Mouse (Mus musculus) hindbrain, embryonic 16.5 days (tissue): ENCODE measurements around the gene Lrrn3. TPM values are rescaled to one million over a fixed set of nuclear protein-coding genes. Genes with fewer than 3 reads are reported as not detected.
A peak's percentile ranks its signal among the peaks of the same experiment; 100 is the strongest.

Experiments used
- ATAC-seq: fragments of 200-750 bp; cut with Nextera tagmentation; 2 replicates; pipeline ENCODE4 v1.8.0; 2017; ENCODE audit warnings: moderate TSS enrichment, moderate library complexity
- H3K27ac ChIP-seq: fragments of 300-500 bp; sonication (generic); 2 replicates; pipeline ENCODE4 v1.5.1; 2014; ENCODE audit warnings: low read depth, mild to moderate bottlenecking, control low read depth, low read length, moderate library complexity
- H3K27me3 ChIP-seq: fragments of 300-500 bp; sonication (generic); replicated peaks from 2 replicates; pipeline ENCODE4 v1.6.1; 2014; ENCODE audit warnings: low read length; ENCODE audit not compliant: control insufficient read depth, insufficient read depth
- H3K36me3 ChIP-seq: fragments of 300-500 bp; sonication (generic); 2 replicates; pipeline ENCODE4 v1.6.1; 2014; ENCODE audit warnings: mild to moderate bottlenecking, low read length, moderate library complexity, mixed read lengths; ENCODE audit not compliant: control insufficient read depth, insufficient read depth
- H3K4me1 ChIP-seq: fragments of 300-500 bp; sonication (generic); 2 replicates; pipeline ENCODE4 v1.6.1; 2014; ENCODE audit warnings: low read depth, low read length; ENCODE audit not compliant: control insufficient read depth, insufficient read depth
- H3K4me2 ChIP-seq: fragments of 300-500 bp; sonication (generic); 2 replicates; pipeline ENCODE4 v1.6.1; 2014; ENCODE audit warnings: mild to moderate bottlenecking, low read length, control low read depth, moderate library complexity
- H3K4me3 ChIP-seq: fragments of 300-500 bp; sonication (generic); 2 replicates; pipeline ENCODE4 v1.5.1; 2014; ENCODE audit warnings: mild to moderate bottlenecking, low read length, control low read depth, moderate library complexity
- H3K9ac ChIP-seq: fragments of 300-500 bp; sonication (generic); 2 replicates; pipeline ENCODE4 v1.6.1; 2014; ENCODE audit warnings: low read depth, mild to moderate bottlenecking, control low read depth, low read length, moderate library complexity
- H3K9me3 ChIP-seq: fragments of 300-500 bp; sonication (generic); 2 replicates; pipeline ENCODE4 v1.6.1; 2014; ENCODE audit warnings: mild to moderate bottlenecking, low read length, moderate library complexity; ENCODE audit not compliant: control insufficient read depth
- WGBS: fragments of 180-500 bp; shearing (Covaris S2); extraction: QIAGEN DNeasy Blood & Tissue Kit; methylation state at CpG from one replicate; pipeline ENCODE4 v1.1.7; 2014; 5-methylcytosine and 5-hydroxymethylcytosine counted together
- polyA plus RNA-seq: library from polyadenylated mRNA; unstranded; fragments of >200 nt; fragmentation: Nextera tagmentation; extraction: Ambion mirVana; gene quantifications from 2 replicates; pipeline ENCODE4 v1.2.1, GENCODE M21; 2015

Gene Lrrn3
- polyA plus RNA-seq, 1 experiment from 2014 or later: 101 TPM

DNA sequence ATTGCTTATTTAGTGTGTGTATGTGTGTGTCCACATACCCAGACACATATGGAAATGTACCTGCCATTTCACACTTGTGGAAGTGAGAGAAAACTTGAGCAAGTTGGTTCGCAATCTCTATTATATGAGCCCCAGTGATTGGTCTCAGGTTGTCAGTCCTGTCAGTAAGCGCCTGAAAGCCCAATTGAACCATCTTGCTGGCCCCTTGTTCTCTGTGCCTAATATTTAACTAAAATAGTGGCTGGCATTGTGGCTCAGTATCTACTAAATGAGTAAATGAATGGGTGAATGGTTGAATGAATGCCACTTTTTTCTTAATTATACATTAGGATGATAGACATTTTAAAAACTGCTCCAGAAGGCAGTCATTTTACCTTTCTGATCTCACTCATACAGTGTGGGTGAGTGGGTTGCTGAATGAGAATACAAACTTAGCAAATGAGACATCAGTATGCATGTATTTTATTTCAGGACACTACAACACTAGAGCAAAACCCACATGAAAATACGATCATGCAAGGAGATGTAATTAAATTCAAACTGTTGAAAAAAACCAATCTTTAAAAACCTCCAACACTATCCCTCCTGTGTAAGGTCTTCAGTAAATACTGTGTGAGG lies 17.7 kb downstream of the Lrrn3 start:
- no peak overlapping the region for H3K27ac ChIP-seq
- no peak overlapping the region for H3K9ac ChIP-seq
- H3K27me3 ChIP-seq: no peaks in the 10 kb centered on the region
- H3K36me3 ChIP-seq: no peaks in the 10 kb centered on the region
- ATAC-seq: no peak
- no peak overlapping the region for H3K4me2 ChIP-seq
- 88% methylated on average over 3 of the region's 3 CpGs for WGBS
- H3K4me3 ChIP-seq: no peak overlapping the region
- peaks cover 2% of the 10 kb centered on the region; the same call in 1 of the 2 replicates for H3K4me1 ChIP-seq
- no peaks in the 10 kb centered on the region for H3K9me3 ChIP-seq

DNA sequence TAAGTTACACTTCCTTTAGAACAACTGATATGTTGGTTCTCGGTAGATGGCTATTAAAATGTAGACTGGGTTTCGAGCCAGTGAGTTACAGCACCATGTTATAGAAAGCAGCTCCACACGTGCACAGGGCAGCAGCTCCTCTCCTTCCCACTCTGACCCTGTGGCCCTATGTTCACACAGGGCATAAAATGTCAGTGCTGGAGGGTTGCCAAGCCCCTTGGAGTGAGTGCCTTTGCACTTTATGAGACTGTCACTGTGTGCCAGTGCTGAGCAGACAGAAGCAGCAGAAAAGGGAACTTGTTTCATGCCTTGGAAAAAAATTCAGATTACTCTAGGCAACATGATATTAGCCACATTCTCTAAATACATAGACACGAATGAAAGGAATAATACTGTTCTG lies 47.8 kb downstream of the Lrrn3 start:
- Histone ChIP-seq H3K9me3 (no peaks in the 10 kb centered on the region), H3K4me3 (no peak overlapping the region), H3K36me3 (no peaks in the 10 kb centered on the region), H3K27ac (no peak overlapping the region), H3K27me3 (no peaks in the 10 kb centered on the region), H3K4me2 (no peak overlapping the region), H3K4me1 (no peaks in the 10 kb centered on the region), H3K9ac (no peak overlapping the region)
- WGBS: 50% methylated on average over 4 of the region's 4 CpGs
- no peak; the same call in 1 of the 2 replicates for ATAC-seq

DNA sequence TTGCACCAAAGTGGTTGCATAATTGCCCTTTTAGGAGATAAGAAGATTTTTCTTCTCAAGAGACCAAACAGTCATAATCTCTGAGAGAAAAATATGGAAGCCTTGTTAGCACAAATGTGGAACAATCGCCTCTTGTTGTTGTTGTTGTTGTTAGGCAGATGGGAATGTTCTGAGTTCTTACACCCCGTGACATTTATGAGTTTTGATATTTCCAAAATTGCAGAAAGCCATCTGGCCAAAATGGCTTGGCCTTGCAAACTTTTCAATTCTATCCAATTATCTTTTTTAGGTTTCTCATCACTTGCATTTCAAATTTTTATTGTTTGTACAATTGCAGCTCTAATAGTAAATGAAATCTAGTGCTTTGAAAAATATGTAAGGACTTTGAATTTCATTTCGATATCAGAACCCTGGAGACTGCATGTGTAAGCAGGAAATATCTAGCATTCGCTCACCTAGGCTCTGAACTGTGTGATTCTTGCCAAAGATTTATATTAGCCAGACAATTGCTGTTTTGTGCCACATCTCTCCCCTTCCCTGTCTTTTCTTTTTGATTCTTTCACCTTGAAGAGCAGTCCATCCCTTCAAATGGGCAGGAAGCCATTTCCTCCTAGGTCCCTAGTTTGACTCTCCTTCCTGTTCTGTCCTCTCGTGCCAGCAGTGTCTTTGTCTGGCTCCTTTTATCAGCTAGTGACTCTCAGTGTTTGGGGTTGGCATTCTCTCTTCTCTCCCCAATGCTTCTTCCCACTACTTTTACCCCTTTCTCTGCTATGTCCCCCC lies 49.8 kb downstream of the Lrrn3 start:
- Histone ChIP-seq H3K36me3 (no peaks in the 10 kb centered on the region), H3K27ac (no peak overlapping the region), H3K27me3 (no peaks in the 10 kb centered on the region), H3K4me3 (no peak overlapping the region), H3K4me2 (no peak overlapping the region), H3K4me1 (no peaks in the 10 kb centered on the region), H3K9ac (no peak overlapping the region), H3K9me3 (no peaks in the 10 kb centered on the region)
- ATAC-seq: no peak
- WGBS: 81% methylated on average over 5 of the region's 5 CpGs

DNA sequence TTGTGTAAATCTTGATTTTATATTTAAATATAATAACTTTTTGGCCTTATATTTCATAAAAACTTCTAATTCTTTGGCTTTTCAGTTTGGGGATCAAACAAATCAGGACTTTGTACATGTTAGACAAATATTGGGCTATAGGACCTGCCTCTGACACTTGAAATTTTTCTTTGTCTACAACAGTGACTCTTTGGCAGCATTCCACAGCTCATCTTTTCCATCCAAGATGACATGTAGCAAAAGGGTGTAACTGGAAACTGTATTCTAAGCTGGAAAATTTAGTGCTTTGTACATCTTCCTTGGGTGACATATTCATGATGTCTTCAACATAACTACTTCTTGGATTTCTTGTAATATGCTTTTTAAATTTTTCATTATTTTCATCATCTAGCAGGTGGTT lies 57.4 kb downstream of the Lrrn3 start:
- Histone ChIP-seq H3K4me3 (no peak overlapping the region), H3K4me2 (no peak overlapping the region), H3K27me3 (no peaks in the 10 kb centered on the region), H3K4me1 (no peaks in the 10 kb centered on the region; the same call in 1 of the 2 replicates), H3K9me3 (no peaks in the 10 kb centered on the region), H3K9ac (no peak overlapping the region), H3K36me3 (no peaks in the 10 kb centered on the region), H3K27ac (no peak overlapping the region)
- no peak for ATAC-seq

DNA sequence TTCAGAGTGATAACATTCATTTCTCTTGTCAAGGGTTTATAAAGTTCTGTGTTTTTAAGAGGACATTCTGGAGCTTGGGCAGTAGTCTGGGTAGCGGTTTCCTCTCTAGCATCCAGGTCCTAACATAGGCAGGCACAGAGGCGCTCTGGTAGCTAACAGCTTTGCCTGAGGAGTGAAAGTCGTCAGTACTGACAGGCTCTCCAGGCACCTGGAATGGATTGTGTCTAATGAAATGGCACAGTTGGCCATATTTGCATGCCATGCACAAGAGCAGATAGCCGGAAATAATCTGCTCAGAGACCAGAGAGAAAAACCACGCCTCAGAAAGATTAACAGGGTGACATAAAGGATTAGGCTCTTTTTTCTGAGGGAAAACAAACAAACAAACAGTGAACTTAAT lies 58.8 kb downstream of the Lrrn3 start:
- H3K9me3 ChIP-seq: no peaks in the 10 kb centered on the region
- H3K4me2 ChIP-seq: no peak overlapping the region
- no peaks in the 10 kb centered on the region for H3K27me3 ChIP-seq
- no peak overlapping the region for H3K4me3 ChIP-seq
- WGBS: 45% methylated on average over 5 of the region's 5 CpGs
- no peaks in the 10 kb centered on the region for H3K36me3 ChIP-seq
- H3K9ac ChIP-seq: no peak overlapping the region
- no peak overlapping the region for H3K27ac ChIP-seq
- H3K4me1 ChIP-seq: no peaks in the 10 kb centered on the region; the same call in 1 of the 2 replicates
- peak; percentile 76 for ATAC-seq

DNA sequence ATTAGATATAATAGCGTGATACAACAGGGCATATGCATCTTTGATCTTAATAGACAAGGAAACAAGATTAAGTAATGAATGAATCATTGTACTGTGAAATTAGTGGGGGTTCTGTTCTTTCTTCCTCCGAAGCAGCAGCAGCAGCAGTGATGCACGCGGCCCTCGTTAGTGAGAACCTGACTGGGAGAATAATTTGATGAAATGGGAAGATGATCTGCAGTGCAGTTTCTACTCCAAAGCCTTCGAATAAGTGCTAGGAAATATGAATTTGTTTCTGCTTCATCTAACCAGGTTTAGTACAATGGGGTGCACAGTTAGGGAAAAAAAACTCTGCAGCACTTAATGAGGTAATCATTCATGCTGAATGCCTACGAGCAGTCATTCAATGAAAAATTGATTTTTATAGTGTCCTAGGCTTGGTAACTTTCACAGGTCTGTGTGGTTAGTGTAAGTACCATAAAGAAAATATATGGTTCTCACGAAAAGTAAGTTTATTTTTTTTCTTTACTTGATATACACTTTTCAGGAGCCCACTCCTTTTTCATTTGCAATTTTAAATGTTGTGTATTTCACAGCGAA lies 61.0 kb downstream of the Lrrn3 start:
- no peaks in the 10 kb centered on the region for H3K36me3 ChIP-seq
- no peaks in the 10 kb centered on the region for H3K27me3 ChIP-seq
- H3K27ac ChIP-seq: no peak overlapping the region
- H3K4me1 ChIP-seq: no peaks in the 10 kb centered on the region; the same call in 1 of the 2 replicates
- no peak overlapping the region for H3K4me2 ChIP-seq
- no peak overlapping the region for H3K4me3 ChIP-seq
- no peak overlapping the region for H3K9ac ChIP-seq
- ATAC-seq: peak; percentile 61
- no peaks in the 10 kb centered on the region for H3K9me3 ChIP-seq
- WGBS: 45% methylated on average over 9 of the region's 9 CpGs

DNA sequence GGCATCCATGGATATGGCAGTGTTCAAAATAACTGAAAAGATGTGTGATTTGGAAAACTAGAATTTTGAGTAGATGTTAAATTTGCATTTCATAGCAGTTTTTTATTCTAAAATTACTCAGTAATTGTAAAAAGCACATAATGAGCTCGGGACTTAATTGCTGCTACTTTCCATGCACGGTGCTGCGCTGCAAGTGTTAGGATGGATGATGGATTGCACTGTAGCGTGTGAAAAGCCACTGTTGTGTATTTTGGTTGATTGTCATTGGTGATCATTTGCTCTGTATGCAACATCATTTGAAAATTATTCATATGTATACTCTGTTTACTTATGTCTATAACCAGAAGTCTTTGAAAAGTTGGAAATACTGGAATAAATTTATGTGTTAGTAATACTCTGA lies 68.3 kb downstream of the Lrrn3 start:
- no peak overlapping the region for H3K4me3 ChIP-seq
- no peak overlapping the region for H3K4me2 ChIP-seq
- no peaks in the 10 kb centered on the region for H3K27me3 ChIP-seq
- no peak overlapping the region for H3K27ac ChIP-seq
- ATAC-seq: no peak
- 73% methylated on average over 4 of the region's 4 CpGs for WGBS
- H3K36me3 ChIP-seq: no peaks in the 10 kb centered on the region
- H3K9me3 ChIP-seq: no peaks in the 10 kb centered on the region
- no peak overlapping the region for H3K9ac ChIP-seq
- H3K4me1 ChIP-seq: no peaks in the 10 kb centered on the region

DNA sequence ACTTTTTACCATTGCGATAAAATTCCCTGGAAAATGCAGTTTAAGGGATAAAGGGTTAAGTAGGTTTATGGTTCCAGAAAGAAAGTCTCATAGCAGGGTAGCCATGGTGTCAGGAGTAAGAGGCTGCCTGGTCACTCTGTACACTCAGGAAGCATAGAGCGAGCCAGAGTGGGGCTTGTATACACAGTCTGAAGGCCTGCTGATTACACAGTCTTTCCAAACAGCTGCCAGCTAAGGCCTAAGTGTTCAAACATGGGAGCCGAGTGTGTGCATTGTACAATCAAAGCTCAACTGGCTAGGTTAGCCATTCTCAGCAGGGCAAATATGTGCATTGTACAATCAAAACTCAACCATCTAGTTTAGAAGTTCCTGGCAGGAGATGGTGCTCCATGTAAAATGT lies 69.1 kb downstream of the Lrrn3 start:
- no peak for ATAC-seq
- H3K27ac ChIP-seq: no peak overlapping the region
- no peaks in the 10 kb centered on the region for H3K36me3 ChIP-seq
- no peak overlapping the region for H3K9ac ChIP-seq
- H3K4me1 ChIP-seq: no peaks in the 10 kb centered on the region
- no peaks in the 10 kb centered on the region for H3K27me3 ChIP-seq
- no peak overlapping the region for H3K4me2 ChIP-seq
- H3K4me3 ChIP-seq: no peak overlapping the region
- H3K9me3 ChIP-seq: no peaks in the 10 kb centered on the region
- WGBS: 78% methylated on average over 3 of the region's 3 CpGs

DNA sequence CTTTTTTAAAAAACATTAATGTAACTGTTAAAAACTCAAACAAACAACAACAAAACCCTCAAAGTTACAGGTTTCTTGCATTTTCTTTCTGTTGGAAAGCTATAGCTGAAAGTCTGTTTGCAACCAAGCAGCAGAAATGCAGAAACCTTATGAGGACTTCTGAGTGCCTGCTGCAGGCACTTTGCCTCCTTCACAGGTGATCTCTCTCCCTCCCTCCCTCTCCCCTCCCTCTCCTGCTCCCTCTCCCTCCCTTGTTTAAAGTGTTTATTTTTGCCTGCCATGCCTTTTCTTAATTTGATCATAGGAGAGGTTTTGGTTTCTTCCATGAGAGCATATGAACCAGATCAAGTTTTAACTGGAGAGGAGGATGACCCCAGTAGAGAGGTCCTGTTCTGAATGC lies 69.6 kb downstream of the Lrrn3 start:
- Histone ChIP-seq H3K27ac (no peak overlapping the region), H3K9ac (no peak overlapping the region), H3K4me1 (no peaks in the 10 kb centered on the region), H3K4me3 (no peak overlapping the region), H3K9me3 (no peaks in the 10 kb centered on the region), H3K4me2 (no peak overlapping the region), H3K27me3 (no peaks in the 10 kb centered on the region), H3K36me3 (no peaks in the 10 kb centered on the region)
- ATAC-seq: no peak
